Mouse (Mus musculus) heart, adult 8-10 months (tissue): ENCODE results near the gene Syngr1. TPM values are rescaled to one million over a fixed set of nuclear protein-coding genes. Genes with fewer than 3 reads are reported as not detected.

Experiments
- microRNA-seq: library from miRNA; unstranded; fragments of <30 nt; microRNA quantifications from one replicate; pipeline ENCODE4 v1.2.0, GENCODE M21; 2022
- total RNA-seq, 4 experiments: library from RNA; stranded (reverse); gene quantifications; 2 replicates each; pipeline ENCODE4 v1.2.4; 2022

The Syngr1 gene
- total RNA-seq, 4 experiments from 2014 or later, result 91.7 to 111 (median 98.9) TPM

Small RNA genes lying within 50 kb of the gene (microRNA-seq; reads per million reads assigned to microRNA genes)
- gene Snord43, result 55.4 reads per million, percentile 50 among the genes with 10 or more reads in this experiment

Other genes starting within 250 kb of the Syngr1 start
- 1 to 10 TPM; 7.2 to 8.4 (median 8.0) TPM for gene Apobec3, start 199.7 kb upstream of the Syngr1 start, total RNA-seq
- 10 to 100 TPM; 18.7 to 28.2 (median 21.1) TPM for gene Cbx7, start 120.2 kb upstream of the Syngr1 start, total RNA-seq
- gene Pdgfb, start 76.4 kb upstream of the Syngr1 start, total RNA-seq, result 10 to 100 TPM; 20.2 to 34.2 (median 28.5) TPM
- 100 to 1,000 TPM; 125 to 157 (median 135) TPM for gene Rpl3, start 534 bp downstream of the Syngr1 start, total RNA-seq
- 10 to 100 TPM; 17.7 to 24.7 (median 23.3) TPM for gene Tab1, start 41.8 kb downstream of the Syngr1 start, total RNA-seq
- 1 to 10 TPM; 2.9 to 6.2 (median 4.5) TPM for gene Mgat3, start 82.4 kb downstream of the Syngr1 start, total RNA-seq
- 10 to 100 TPM; 27.0 to 30.7 (median 28.7) TPM for gene Mief1, start 142.7 kb downstream of the Syngr1 start, total RNA-seq
- 10 to 100 TPM in 1 of 4 experiments, 1 to 10 TPM in 3; 5.6 to 11.9 (median 8.0) TPM for gene AC140267.1, start 144.5 kb downstream of the Syngr1 start, total RNA-seq
- gene Atf4, start 163.8 kb downstream of the Syngr1 start, total RNA-seq, result 10 to 100 TPM; 42.9 to 76.3 (median 65.9) TPM
- gene Rps19bp1, start 173.0 kb downstream of the Syngr1 start, total RNA-seq, result 10 to 100 TPM; 13.2 to 16.5 (median 14.6) TPM
- under 1 TPM in 3 of 4 experiments, not detected in 1; 0.03 to 0.37 (median 0.14) TPM for gene Cacna1i, start 195.9 kb downstream of the Syngr1 start, total RNA-seq